Mouse (Mus musculus): ENCODE measurements around the gene Lpin2.

- TF ChIP-seq CTCF (IDR thresholded peaks at IDR 0.05) = no peak
- TF ChIP-seq EP300 (IDR thresholded peaks at IDR 0.05) = no peak
Observed at GRCm38 (mm10) chr17:71235229-71235958, 53.0 kb downstream of the Lpin2 start.

All from lung, postnatal 0 days (tissue).